Mouse (Mus musculus): ENCODE results near the gene Mgmt. TPM values are rescaled to one million over a fixed set of nuclear protein-coding genes. Genes with fewer than 3 reads are reported as not detected.

Gene Mgmt
- total RNA-seq, 2 experiments from 2014 or later = 4.6 to 5.2 TPM

DNA sequence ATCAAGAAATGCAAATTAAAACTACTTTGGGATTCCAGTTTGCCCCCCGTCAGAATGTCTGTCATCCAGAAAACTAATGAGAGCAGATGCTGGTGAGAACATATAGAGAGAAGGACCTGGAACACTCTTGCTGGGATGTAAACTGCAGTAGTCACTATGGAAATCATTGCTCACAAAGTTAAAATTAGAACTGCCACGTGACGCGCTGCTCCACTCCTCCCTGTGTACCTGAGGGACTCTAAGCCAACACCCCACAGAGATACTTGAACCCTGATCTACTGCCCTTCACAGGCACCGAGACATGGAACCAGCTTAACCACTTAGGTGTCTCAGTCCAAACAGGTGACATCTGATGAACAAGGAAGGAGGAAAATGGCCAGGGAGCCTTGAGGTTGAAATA lies 171.0 kb downstream of the Mgmt start:
- peak; percentile 33 for DNase-seq

DNA sequence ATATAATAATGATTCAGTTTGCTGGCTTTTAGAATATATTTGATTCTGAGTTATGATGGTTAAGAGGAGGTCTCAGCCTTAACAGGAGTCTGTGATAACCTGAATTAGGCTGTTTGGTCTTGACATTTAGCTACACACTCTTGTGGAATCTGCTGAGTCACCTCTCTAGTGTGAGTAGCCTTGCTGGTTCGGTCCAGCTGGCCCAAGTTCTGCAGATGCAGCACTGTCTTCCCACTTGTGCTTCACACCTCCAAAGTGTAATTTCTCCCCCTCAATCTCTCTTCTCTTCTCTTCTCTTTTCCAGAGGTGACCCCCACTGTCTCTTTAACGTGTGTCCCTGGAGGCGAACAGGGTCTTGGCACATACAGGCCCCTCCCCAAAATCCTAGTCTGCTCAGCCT lies 171.8 kb downstream of the Mgmt start:
- no peak for DNase-seq

DNA sequence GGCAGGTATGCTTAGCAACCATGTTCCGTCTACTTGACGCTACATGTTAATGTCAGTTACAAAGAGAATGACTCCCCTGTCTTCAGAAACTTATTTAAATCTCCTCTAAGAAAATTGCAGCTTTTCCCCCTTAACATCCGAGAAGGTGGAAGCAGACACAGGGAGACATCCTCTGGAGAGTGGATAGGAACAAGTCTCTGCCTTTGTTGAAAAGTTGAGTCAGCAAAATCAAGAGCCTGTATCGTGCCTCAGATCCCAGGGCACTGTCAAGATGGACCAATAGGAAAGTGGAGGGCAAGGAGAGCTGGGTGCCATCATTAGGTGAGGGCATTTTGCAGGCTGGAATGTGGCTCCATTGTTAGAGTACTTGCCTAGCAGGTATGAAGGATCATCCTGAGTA lies 172.6 kb downstream of the Mgmt start:
- no peak for DNase-seq

DNA sequence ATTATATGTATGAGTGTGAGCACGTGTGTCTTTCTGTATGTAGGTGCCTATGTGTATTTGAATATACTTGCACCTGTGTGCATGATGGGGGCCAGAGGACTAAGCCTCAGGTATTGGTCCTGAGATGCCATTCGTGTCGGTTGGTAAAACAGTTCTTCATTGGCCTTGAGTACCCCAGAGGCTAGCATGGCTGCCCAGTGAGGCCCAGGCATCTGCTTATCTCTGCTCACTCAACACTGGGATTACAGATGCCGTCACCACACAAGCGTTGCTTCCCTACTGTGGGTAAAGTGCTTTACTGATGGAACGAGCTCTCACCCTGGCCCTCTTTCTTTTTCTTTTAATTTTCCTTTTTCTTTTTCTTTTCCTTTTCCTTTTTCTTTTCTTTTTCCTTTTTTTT lies 173.3 kb downstream of the Mgmt start:
- no peak for DNase-seq

DNA sequence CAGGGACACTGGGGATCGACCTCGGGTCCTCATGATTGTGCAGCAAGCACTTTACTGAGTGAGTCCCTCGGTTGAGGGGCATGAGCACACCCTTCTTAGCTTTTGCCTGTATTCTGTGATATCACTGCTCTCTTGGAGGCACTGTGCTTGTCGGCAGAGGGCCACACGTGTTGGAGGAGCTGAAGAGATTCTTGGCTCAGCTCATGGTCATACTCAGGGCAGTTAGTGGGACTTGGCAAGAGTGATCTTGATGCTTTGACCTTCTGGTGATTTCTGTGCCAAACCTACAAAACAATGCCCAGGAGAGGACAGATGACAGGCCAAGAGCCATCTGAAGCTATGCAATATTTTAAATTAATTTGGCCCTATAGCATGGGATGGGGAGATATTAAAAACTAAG lies 174.4 kb downstream of the Mgmt start:
- DNase-seq = peak; percentile 32

DNA sequence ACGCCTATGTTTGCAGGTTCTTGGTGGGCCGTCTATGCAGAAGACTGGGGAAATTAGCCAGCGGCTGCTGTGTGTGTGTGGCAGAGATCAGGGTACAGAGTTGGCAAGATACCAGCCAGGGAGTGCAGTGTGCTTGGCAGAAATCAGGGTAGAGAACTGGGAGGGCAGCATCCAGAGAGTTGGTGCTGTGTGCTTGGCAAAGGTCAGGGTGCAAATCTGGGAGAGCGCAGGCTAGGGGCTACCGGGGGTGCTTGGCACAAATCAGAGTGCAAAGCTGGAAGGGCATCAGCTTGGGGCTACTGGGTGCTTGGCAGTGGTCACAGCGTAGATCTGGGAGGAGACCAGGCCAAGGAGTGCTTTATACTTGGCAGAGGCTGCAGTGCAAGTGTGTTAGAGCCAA lies 175.4 kb downstream of the Mgmt start:
- DNase-seq = no peak

DNA sequence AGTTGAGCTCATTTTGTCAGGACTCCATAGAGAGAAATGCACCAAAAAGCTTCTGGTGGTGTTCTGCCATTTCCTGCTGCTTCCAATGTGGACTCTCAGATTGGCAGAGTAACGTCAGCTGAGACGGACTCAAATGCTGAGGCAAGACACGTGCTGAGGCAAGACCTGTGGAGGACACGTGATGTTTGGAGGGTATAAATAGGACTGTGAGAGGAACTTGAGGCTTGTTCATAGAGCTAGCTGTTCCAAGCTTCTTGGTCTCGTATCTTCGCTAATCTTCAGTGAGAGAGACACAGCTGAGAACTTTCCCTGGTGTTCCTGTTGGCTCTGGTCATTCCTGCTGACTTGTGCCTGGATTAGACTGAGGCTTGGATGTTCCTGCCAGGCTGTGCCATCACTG lies 176.9 kb downstream of the Mgmt start:
- DNase-seq = no peak

DNA sequence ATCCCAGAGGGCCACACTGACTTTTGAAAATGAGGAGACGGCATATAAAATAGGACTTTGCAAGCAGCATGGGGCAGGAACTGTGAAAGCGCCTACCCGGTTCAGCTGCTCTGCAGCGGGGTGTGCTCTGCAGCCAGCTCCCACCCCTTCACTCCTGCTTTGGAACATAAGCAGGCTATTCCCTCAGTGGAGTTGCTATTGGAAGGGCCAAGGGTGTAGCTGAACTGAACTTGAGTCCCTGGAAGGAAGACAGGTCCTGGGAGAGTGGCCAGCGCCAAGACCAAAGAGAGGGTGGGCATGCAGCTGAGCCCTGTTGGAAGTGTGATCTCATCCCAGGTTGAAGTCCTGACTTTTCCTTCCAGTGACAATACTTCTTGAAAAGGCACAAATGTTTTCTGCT lies 179.5 kb downstream of the Mgmt start:
- DNase-seq = peak; percentile 37

DNA sequence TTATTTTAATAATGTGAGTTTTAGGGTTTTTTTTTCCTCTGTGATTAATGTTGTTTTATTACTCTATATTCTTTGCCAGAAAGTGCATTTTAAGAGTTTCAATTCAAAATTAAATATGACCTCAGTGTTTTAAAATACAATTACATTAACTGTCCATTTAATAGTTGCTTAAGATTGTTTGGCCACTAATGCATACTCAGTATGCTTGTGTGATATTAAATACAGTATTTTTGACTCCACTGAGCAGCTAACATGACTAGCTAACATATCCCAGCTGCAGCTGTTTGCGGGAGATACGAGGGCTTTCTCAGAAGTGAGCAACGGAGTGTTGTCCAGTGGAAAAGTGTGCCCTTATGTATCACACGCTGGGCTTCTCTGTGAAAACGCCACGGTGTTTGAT lies 179.9 kb downstream of the Mgmt start:
- no peak for DNase-seq

DNA sequence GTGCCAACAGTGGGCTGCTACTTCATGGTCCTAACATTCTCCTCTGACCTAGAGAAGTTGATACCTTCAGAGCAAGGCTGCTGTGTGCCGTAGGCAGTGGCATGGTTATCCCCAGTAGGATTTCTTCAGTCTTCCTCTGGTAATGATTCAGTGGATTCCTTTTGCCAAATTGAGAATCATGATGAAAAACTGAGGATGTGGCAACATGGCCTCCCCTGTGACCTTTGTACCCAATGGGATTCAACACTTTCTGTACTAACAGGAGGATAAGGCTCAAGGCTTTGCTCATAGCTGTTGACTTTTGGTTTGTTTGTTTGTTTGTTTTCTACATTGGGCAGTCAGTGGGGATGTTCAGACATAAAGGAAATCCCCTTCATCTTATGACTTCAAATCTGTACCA lies 180.9 kb downstream of the Mgmt start:
- DNase-seq = no peak

DNA sequence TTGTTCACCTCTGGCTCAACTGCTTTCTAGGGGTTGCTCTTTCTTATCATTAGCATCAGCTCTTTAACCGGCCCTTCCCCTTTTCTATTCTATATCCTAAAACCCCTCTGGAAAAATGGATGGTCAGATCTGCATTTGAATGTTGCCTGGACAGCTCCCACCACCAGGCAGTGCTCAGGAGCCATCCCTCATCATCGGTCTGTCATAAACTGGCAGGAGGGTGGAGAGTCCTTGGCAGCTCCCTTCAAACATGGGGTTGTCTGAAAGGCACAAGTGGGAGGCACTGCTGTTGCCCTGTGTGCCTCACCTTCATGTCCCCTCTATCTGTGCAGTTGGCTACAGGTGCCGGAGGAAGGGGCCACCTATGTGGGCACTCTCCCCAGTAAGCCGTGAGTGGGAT lies 185.8 kb downstream of the Mgmt start:
- DNase-seq = no peak

DNA sequence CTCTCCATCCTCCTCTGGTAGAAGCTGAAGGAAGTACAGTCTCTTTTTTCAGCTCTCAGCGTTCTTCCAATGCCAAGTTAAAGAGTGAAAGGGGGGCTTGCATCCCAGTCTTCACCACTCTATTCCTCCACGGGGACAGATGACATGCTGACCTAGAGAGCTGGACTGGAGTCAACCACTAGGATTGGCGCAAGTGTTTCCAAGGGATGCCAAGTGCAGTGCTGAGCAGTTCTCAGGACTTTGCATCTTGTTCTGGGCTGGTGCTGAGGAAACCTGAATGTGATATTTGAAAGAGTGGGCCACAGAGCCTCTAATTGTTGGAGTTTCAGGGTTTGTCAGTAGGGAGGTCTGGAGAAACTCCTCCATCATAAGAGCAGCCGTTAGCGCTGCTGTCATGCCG lies 187.8 kb downstream of the Mgmt start:
- no peak for DNase-seq

DNA sequence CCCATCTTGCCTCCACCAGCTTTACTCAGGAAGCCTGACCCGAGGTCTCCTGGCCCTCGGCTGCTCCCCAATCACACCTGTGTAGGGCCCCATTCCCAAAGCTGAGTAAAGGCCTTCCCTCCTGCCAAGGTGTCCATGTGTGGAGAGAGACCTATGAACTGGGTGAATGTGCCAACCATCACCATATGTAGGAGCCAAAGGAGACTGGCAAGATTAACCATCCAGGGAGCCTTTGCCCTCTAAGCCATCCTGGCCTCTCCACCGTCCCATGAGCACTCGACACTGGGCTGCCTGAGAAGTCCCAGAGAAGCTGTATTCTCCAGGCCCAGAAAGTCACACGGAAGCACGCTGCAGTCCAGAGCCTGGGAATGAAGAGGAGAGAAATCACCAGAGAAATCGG lies 190.2 kb downstream of the Mgmt start:
- DNase-seq = no peak

DNA sequence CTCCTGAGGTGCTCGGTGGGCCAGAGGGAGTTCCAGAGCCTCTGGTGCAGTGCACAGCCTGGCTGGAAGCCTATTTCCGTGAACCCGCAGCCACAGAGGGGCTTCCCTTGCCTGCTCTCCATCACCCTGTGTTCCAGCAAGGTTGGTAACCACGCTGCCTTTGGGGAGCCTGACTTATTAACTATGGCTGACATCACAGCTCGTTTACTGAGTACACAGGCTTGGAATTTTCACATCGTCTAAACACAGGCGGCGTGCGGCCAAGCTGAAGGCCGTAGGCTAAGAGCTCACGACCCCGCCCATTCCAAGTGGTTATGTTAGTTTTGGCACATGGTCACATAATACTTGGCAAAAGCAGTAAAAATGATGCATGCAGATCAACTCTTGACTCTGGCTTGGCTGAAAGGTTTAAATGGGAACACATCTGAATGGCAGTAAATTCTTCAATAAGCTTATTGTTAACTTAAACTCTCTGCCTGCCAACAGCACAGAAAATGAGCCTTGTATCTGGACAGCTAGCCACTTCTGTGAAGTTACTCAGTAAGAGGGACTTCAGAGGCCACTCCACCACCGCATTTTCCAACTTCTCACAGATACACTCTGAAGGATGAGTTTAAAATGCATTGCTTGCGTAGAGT lies 191.7 kb downstream of the Mgmt start:
- DNase-seq = peak; percentile 79

DNA sequence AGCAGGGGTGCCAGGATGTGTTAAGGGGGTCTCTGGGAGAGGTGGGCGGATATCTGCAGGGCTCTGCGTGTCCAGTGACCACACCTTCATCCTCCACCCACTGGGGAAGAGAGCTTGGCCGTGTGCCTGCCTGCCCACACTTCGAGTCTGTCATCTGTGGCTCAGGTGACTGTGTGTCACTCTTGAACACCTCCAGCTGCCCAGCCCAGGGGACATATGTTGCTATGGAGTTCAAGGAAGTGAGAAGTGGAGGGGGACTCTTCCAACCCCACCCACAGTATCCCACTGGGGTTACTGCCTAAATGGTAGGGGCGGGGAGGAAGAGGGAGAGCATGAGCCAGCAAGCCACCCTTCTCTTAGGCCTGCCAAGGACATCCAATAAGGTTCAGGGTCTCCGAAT lies 192.7 kb downstream of the Mgmt start:
- peak; percentile 19 for DNase-seq

DNA sequence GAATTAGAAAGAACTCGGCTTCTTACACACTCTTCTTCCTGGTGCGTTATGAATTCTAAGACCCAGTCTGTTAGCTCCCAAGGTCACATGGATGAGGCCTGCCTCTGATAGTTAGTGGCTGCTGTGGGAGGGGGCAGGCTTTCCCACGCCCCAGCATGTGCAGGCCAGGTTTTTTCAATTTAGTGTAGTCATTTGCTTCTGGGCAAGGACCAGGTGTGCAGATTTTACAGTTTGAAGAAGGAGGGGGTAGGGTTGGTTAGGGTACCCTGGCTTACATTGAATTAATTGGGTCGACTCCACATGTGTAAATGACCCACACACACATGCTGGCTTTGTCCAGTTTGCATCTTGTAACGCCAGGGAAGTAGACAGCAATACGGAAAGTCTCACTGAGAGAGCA lies 193.7 kb downstream of the Mgmt start:
- DNase-seq = no peak

DNA sequence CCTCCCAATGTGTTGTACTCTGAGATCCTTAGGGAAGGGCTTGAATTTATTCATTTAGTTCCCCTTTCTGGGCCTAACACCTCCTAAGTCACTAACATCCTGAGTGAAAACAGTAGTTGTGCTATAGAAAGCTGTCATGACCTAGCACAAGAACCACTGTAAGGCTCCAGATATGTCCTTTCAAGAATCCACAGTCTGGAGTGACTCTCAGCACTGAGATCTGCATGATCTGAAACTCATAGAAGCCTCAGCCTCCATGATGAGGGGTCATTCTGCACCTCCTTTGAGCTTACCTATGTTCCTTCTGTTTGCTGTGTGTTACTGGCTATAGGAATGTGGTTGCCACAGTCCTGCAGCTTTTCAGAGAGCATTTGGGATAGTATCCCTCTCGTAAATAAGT lies 200.1 kb downstream of the Mgmt start:
- DNase-seq = no peak

DNA sequence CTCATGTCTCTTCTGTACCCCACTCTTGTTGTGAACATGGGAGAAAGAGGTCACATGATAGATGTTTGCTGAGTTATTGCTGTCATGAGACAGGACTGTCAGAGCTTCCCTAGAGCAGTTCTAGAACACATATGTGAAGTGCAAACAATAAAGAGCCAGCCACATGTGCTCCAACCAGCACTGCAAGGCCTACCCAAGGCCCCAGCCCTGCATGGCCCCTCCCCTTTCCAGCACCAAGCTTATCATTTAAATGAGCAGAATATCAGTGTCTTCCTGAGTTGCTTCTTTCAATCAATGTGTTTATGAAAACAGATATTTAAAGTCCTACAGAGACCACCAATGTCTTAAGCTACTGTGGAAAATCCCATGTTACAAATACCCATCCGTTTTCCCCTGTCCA lies 201.3 kb downstream of the Mgmt start:
- no peak for DNase-seq

DNA sequence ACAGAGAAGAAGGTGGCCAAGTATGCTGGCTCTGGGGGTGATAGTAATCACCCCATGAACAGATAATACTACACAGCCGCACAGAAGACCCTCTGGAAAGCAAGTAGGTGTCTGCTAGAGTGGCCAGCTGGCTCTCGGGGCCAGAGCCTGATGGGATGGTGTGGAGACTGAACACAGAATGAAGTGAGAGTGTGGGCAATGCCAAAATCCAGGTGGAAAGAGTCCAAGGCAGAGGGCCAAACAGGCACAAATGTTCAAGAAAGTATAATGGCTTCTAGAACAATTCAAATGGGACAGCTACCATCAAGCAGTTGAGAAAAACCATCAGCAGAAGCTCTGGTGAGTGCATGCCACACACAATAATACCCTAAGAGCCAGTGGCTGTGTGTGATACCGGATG lies 205.4 kb downstream of the Mgmt start:
- no peak for DNase-seq

DNA sequence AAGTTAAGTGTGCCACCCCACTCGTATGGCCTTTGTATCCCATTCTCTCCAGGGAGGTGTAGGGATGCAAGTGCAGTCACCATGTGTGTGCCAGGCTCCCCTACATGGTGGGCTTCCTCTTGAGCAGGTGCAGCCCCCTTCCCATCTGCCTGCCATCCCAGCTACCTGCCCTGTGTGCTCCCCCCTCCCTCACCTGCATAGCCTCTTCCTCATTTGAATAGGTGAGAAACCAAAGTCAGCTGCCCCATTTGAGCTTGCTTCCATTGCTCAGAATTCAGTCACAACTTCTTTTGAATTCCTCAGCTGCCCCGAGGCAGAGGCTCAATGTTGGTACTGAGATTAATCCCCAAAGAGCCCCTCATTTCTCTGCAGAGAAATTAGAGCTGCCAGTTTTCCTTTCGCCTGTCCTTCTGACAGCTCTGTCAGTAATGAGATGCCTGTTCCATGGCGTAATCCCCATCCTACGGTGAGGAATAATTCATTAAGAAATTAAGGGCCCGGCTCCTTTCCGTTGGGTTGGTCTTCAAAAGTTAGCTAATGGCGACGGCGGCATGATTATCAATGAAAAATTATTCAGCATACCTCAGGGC lies 208.3 kb downstream of the Mgmt start:
- no peak for DNase-seq

DNA sequence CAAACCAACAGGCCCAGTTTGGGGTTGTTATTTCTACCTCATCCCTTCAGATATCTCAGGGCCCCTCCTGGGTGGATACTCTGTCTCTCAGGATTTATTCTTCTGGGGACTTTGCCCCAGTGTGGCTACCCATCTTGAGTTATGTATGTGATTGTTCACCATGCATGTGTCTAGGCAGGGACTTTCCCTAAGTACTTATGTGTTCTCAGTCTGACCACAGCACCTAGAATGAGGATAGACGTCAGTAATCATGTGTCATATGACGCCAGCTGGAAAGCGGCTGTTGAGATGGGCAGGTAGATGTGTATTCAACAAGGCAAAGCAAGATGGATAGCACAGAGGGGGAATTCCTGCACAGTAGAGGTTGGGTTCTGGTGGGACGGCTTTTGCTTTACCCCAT lies 217.7 kb downstream of the Mgmt start:
- no peak for DNase-seq

DNA sequence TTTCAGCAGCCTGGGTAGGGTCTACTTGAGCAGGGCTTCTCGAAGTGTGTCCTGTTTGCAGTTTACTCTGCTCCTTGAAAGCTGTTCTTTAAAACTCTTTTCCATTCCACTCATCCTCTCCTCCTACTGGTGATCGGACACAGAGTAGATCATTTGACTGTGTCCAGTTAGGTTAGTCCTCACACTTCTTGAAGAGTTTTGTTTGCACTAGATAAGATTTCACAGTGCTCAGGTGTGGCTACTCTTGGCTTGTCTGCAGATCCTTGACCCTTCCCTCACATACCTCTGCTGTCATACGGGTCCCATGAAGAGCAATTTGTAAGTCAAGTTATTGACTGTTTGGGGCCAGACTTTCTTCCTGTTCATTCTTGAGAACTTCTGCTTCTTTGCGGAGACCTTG lies 221.8 kb downstream of the Mgmt start:
- no peak for DNase-seq

DNA sequence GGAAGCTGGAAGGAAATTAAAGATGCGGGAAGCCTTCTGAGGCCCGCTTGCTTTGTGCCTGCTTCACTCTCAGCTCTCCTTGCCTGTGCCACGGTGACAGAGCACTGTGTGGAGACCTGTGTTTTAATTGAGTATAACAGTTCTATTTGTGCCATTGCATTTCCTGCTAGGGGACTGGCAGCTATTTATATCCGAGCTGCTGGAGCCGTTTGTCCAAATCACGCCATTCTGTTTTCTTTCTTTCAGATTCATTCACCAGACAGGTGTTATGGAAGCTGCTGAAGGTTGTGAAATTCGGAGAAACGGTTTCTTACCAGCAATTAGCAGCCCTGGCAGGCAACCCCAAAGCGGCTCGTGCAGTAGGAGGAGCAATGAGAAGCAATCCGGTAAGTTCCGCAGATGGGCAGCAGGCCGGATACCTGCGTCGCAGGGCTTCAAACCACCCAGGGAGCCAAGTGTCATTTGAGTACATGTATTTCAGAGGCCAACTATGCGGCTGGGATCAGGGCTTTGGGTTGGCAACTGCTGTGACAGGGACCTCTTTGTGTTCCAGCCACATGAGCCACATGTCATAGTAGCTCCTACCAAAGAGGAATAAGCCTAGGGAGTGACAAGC lies 226.9 kb downstream of the Mgmt start:
- DNase-seq = no peak

DNA sequence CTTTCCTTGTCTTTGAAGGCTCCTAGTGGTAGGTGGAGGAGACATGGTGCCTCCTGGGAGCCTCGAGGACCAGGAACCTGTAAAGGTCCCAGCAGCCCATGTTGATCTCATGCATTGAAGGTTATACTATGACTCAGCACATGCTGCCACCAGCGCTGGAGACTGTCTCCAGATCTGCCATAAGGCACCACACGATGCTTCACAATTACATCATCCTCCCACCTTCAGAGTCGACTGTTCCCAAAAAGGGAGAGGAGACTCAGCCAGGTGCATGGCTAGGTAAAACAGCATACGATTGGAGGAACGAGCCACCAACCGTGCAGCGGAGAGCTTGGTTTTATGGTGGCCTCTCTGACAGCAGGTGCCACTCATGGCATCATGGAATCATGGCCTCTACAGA lies 234.3 kb downstream of the Mgmt start:
- DNase-seq = no peak

DNA sequence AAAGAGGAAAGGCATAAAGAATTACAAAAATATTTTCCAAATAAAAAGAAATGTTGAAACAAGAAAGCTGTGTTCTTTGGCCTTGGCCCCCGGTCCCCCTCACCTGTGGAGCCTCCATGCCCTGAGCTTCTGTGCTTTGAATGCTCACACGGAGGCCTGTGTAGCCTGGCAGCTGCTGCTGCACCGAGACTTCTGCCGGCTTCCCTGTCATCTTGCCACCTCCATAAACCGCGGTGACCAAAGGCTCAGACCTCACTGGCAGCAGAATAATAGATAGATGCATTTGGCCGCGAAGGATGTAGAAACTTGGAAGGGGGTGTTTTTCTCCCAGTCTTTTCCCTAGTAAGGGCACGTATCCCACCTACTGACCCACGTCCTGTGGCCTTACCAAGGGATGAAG lies 235.8 kb downstream of the Mgmt start:
- no peak for DNase-seq
